Mouse (Mus musculus) erythroblast, embryonic 14.5 days (primary cell): ENCODE results near the gene Nr4a2.

Experiments
- GATA1 ChIP-seq: IDR thresholded peaks from 2 replicates; pipeline ENCODE4 v1.6.1; 2012; ENCODE audit warnings: low read length, inconsistent platforms, mixed read lengths
- TAL1 ChIP-seq: IDR thresholded peaks from 3 replicates; pipeline ENCODE4 v1.6.1; 2012; ENCODE audit warnings: low read length, inconsistent platforms, mixed read lengths

DNA sequence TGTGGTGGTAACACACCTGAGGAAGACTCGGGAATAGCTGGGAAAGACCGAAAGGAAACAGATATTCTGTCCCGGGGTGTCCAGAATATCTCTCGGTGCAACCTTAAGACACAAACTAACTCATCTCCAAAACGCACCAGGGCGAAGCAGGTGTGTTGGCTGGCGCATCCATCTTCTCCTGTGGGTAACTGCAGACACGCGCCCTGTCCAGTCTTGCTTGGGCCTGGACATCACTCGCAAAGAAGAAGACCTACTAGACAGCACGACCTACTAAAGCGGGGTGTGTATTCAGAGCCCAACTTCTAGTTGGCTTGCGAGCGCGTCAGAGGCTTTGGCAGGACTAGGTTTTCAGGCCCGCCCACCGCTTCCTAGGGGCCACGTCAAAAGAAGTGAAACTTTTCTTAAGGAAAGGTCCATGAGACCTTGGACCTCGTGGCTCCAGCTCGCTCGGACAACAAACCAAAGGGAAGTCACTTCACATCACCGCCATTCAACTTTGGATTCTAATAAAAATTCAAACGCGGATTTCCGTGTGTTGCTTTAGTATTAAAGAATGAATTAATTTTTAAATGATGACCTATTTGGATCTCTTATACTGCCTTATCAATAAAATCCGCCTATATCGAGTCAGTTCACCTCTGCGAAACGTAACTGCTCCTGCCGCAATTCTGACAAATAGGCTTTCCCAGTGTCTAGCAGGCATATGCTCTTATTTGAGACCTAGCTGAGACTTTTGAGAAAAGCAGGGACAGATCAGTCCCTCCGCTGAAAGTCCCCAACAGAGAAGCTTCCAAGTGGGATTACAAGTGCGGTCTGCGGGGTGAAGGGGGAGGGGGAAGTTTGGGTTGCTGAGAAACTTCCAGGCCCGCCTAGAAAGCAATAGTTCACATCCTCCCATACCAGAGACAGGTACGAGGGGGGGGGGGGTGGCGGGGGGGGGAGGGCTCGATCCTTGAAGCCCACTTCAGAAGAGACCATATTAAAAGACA lies 20.7 kb downstream of the Nr4a2 start:
- no peak for TF ChIP-seq GATA1
- no peak for TF ChIP-seq TAL1
